Mouse (Mus musculus) layer of hippocampus, adult 9-10 months (tissue): ENCODE data around the gene S100a4.

Experiments
- DNase-seq: peaks from one replicate; pipeline ENCODE4 v3.0.0; 2022; ENCODE audit warnings: low spot score

The S100a4 gene

DNA sequence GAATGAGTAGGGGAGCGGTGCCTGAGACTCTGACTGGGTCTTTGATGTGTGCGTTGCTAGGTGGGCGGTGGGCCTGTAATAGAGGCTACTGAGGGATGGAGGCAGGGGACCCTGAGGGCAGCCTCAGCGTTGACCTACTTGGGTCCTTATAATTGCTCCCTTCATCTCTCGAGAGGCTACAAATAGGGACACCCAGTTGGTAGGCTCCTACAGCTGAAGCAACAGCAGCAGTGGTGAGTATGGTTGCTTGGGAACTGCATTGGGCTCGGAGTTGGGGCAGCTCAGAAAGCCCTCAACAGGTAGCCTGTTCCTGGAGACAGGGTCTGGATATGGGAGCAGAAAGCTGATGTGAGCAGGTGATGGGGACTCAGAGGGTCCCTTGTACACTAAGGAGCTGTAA is 3.5 kb upstream of the S100a4 start:
- no peak for DNase-seq

DNA sequence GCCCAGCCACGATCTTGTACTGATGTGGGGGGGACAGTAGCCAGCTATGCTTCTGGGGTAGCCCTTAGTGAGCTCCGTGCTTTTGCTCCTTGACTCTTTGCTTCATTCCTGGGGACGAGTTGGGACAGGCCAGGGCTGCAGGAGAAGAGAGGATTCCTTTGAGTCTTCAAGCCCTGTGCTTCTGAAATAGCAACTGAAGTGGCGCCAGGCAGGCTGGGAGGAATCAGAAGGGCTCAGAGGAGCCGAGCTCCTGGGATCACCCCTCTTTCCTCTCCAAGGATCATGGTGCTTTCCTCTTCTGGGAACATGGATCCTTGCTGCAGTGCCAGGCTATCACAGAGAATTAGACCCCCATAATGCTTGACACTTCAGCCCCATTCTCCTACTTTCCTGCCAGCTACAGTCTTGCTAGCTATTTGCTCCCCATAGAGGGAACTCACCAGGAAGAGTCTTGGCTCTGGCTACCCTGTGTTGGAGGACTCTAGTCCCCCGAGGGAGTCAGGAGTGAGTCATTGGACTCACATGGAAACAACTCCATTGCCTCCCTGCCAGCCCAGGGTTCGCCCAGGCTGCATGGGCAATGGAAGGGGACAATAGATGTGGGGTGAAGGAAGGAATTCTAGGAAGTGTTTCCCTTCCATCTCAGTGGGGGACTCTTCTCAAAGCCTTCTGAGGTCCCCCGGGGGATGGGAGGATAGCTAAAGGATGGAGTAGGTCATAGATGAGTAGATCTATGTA is 2.9 kb upstream of the S100a4 start:
- no peak for DNase-seq

- DNase-seq, result no peak
Measured at GRCm38 (mm10) chr3:90601486-90602110, 2.0 kb upstream of the S100a4 start, which contains the start of gene Gm42674. TSS of gene Gm42674 (plus strand) at chr3:90601904.

DNA sequence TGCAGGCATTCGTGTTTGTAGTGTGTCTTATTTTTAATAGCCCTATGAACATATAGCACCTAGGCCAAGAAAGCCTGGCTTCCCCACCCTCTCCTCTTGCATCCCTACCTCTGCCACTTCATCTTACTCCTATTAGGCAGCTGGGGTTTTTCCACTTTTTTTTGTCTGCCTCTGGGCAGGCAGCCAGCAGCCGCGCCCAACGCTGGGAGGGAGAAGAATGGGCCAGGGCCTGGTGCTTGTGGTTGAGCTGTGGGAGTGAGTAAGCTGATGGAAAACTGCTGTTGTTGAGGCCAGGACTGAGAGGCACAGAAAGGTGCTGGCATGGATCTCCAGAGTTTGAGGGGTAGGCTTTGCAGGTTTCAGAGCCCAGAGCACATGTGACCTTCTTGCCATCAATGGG is 845 bp downstream of the S100a4 start:
- no peak for DNase-seq

- DNase-seq, result no peak
Measured at GRCm38 (mm10) chr3:90605049-90605448, 1.5 kb downstream of the S100a4 start.

GRCm38 (mm10) chr3:90605736-90606135 is 2.2 kb downstream of the S100a4 start:
- DNase-seq, result no peak

DNA sequence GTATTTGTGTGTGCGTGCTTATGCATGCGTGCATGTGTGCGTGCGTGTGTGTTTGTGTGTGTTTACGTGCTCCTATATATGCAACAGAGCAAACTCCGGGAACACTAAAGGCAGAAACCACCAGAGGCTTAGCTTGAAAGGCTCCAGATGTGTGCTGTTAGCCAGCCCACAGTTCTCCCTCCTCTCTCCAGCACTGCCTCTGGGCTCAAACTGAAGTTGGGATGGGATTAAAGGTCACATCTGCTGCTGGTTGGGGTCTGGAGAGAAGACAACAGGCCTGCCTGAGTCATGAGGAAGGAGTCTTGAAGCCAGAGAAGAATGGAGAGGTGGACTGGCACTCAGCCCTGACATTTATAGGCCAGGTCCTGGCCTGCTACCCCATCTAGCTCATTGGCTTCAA is 2.6 kb downstream of the S100a4 start:
- no peak for DNase-seq

- no peak for DNase-seq
Measured at GRCm38 (mm10) chr3:90607361-90607760, 3.8 kb downstream of the S100a4 start.

DNA sequence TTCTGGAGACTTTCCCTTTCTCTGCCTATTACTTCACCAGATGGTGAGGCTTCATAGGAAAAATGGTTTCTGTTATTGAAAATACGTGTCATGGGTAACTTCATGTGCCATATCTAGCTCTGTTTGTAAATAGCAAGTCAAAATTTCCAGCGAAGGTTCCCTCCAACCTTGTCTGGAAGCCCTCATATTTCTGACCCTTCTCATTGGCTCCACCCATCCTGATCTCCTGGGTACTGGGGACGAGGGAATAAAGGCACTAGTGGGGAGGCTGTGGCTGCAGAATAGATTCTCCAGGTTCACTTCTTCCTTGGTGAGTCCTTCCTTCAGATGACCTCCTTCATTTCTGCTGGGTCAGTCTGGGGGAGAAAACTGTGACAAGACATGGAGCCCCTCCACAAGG is 4.7 kb downstream of the S100a4 start, which contains the start of gene S100a5:
TSS of gene S100a5 (plus strand) at position 301 of the 400 bp plus-strand sequence.
- DNase-seq, result no peak

DNA sequence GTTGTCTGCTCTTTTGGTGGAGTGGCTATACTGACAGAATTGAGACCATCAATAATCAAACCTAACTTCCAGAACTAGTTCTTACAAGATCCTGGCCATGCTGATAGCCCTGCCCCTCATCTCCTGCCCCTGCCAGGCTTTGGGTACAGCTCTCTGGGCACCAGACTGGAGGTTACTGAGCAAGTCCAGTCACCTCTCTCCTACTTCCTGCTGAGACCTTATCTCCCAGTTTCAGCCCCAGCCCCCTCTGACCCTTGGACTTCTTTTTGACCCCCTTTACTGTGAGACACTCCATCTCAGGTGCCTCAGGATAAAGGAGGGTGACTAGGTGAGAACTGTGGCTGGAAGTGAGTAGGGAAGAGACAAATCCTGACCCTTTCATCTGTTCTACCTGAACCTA is 5.5 kb downstream of the S100a4 start:
- DNase-seq, result no peak

DNA sequence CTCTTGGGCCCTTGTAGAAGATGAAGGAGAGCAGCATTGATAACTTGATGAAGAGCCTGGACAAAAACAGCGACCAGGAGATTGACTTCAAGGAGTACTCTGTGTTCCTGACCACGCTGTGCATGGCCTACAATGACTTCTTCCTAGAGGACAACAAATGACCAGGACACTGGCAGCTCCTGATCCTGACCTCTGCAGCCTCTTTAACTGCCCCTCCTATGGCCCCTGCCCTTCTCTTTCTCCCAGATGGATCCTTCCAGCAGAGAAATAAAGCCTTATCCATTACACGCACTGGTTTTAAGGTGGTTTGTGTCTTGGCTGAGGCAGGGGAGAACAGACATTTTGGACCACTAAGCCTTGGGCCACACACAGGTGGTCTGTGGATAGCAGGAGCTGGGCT is 7.9 kb downstream of the S100a4 start:
- DNase-seq, result no peak

- DNase-seq, result no peak
Measured at GRCm38 (mm10) chr3:90612061-90612460, 8.5 kb downstream of the S100a4 start.

GRCm38 (mm10) chr3:90612728-90613291 is 9.2 kb downstream of the S100a4 start, which contains the start of gene S100a6:
TSS of gene S100a6 (plus strand) at chr3:90612882.
- DNase-seq, result no peak

- no peak for DNase-seq
Measured at GRCm38 (mm10) chr3:90613461-90614147, 10.0 kb downstream of the S100a4 start.

GRCm38 (mm10) chr3:90614148-90614530 is 10.6 kb downstream of the S100a4 start:
- DNase-seq, result no peak

DNA sequence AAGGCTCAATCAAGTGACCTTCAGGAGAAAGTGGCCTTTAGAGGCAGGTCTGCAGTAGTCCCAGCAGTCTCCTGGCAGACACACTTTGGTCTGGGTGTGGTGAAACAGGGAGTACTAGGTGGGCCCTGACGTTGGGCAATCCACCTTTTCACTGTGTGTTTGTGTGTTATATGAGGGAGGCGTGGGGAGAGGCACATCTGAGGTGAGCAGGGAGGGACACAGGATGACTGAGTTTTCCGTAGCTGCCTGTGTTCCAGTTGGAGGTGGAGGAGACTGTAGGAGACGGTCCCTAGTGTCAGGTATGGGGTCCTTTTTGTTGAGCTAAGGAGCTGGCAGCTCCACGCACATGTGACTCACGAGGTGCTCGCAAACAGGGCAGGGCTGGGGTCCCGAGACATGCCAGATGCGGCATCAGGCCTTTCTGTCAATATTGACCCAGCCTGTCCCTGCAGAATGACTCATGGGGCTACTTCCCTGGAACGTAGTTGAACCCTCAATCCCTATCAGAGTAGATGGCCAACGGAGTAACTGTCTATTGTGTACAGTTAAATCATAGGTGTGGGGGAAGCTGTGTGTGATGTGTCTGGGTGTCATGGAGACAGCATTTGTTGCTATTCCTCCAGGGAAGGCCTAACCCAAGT is 11.2 kb downstream of the S100a4 start:
- DNase-seq, result no peak

DNA sequence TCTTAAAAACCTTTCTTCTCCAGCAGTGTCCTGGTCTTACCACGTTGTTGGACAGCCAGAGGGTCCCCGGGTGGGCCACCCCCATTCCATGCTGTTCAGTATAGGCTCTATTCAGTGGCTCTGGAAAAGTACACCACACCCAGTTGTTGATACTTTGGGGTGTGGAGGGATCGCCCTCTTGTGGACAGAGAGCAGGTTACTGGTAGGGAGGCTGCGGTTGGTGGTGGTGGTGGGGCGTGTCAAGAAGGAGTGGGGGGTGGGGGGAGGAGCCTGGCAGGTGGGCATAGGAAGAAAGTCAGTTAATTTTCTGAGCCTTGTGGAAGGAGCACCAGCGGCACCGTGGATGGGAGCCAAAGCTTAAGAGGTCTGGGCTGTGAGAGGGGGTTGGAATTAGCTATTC is 11.8 kb downstream of the S100a4 start:
- DNase-seq, result peak; percentile 65

DNA sequence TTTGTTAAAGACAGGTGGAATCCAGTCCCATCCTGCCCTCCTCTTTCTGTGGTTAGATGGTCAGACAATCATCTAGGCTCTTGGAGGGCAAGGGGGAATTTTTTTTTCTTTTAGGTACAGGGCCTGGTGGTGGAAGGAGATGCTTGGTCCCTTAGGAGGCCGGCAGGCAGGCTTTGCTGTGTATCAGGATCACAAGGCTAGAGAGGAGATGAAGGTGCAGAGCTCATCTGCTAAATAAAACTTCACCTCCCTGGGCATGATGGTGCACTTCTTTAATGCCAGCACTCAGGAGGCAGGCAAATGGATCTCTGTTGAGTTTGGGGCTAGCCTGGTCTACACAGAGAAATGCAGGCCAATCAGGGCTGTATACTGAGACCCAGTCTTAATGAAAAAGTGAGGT is 12.3 kb downstream of the S100a4 start:
- no peak for DNase-seq

- no peak for DNase-seq
Measured at GRCm38 (mm10) chr3:90617586-90617985, 14.0 kb downstream of the S100a4 start.

DNA sequence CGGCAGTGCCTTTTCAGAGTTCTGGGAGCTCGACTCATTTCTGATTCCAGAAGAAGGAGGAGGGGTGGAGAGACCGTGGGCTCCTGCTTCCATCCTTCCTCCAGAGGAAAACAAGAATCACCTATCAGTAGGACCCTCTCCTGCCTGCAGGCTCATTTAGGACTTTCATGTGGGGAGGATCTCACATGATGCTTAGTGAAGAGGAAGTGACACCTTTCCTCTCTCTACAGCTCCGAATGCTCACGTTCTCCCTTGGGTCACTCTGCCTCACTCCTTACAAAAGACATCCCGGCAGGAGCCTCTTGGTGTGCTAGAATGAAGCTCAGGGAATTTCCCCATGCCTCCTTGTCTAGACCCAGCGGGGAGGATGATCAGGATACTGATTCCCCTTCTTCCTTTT is 18.0 kb downstream of the S100a4 start:
- no peak for DNase-seq

DNA sequence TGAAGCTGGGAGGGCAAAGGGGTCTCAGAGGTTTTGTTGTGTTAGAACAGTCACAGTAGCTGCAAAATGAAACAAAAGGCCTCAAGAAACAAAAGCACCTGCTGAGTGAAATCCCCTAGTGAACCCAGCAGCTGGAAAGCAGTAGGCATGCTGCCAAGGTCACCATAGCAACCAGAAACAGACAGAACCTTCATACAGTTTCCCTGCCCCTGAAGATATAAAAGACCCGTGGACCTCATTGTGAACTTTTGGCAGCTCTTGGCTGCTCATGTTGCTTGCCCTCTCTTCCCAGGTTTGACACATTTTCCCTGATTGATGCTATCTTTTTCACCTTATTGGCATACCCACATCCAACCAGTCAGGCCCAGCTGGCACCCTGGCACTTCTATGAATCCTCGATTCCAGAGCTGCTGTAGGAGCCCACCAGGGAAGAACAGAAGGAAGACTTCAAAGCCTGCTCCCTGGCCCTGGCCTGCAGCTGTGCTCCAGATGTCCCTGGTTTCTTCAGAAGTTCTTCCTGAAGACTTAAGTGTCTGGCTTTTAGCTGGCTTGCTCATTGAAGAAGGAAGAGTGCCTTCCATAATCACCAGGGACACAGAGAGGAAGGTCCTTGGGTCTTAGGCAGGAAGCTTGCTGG is 20.0 kb downstream of the S100a4 start:
- no peak for DNase-seq

GRCm38 (mm10) chr3:90625496-90625895 is 21.9 kb downstream of the S100a4 start:
- DNase-seq, result no peak
